Mouse (Mus musculus): ENCODE data around the gene Rgs7.

Rgs7 gene

DNA sequence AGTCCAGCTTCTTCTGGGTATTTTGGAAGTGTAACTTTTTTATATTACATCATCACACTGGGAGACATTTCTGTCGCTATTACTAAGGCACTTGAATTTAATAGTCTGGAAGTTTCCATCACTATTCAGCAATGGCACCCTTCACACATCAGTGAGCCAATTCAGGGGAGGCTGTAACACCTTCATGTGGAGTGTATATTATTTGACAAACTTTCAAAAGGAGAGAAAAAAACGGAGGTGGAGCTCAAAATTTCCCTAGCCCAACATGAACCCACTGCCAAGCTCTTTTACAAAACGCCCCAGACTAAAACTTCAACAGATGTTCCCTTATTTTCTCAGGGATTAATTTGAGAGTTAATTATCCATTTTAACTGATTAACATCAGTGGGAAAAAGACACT lies 191.9 kb downstream of the Rgs7 start:
- DNase-seq = no peak

DNA sequence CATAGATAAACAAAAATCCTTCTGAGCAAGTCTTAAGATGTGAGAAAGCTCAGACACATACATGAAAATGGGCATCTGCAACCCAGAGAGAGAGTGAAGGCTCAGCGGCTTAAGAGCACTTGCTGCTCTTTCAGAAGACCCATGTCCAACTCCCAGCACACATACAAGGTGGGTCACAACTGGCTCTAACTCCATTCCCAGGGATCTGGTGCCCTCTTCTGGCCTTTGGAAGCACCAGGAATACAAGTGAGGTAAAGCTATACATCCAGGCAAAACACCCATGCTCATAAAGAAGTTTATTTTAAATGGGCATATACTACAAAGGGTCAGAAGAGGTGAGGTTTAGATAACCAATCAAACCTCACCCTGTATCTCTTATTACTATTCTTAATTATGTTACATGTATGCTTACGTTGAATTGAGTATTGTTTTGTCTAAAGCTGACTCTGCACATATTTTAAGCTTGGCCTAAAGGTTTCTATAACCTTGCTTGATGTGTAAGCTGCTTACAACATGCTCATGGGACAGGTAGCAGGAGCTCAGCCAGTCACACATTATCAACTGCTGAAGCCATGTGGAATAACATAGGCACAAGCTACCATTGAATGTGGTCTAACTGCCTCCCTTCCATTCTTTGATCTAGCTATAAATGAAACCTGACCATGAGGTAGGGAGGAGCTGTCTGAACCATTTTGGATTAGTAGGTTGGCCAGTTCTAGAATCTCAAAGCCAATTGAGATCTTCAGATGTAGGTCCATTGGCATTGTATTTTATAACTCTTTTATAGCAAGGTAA lies 192.5 kb downstream of the Rgs7 start:
- no peak for DNase-seq

DNA sequence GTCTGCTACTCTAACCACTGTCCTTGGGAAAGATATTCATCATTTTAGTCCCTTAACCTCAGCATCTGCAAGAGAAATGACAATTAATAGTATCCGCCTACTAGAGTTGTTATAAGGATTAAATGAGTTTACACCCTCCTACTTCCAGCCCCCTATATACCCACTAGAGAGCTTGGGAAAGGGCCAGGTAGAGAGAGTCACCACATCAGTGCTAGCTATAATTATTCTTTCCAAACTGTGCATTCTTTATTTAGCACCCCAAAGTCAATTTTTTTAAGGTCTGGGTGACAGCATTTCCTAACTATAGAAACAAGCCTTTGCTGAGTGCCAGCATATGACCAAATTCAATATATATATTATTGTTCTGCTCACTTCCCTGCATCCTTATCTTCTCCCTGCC lies 195.4 kb downstream of the Rgs7 start:
- DNase-seq = no peak

DNA sequence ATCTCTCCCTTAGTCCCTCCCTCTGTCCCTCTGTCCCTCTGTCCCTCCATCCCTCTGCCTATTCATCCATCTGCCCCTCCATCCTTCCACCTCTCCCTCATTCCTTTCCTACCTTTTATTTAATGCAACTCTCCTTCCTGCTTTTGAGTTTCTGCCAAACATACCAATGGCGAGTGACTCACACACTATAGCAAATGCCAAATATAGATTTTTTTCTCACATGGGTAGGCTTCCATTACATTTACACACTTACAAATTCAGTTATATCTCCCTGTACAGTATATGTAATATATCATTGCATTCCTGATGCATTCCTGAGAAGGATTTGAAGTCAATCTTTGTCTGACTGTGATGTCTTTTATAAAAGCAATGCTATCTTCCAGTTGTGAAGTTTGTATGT lies 202.2 kb downstream of the Rgs7 start:
- no peak for DNase-seq

DNA sequence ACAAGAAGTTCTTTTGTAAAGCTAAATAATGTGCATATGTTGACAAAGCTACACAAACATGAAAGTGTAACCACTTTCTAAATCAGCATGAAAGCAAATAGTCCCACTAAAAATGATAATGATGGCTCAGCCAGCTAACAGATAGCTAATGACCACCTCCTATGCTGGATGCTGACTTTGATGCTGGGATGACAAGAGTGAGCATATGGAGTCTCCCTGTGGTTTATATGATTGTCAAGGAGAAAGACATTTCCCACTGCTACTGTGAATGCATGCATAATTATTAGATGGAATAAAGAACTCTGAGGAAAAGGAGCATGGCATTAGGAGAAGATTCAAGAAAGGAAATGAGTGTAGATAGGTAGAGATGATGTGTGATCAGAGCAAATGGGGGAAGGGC lies 230.0 kb downstream of the Rgs7 start:
- no peak for DNase-seq

DNA sequence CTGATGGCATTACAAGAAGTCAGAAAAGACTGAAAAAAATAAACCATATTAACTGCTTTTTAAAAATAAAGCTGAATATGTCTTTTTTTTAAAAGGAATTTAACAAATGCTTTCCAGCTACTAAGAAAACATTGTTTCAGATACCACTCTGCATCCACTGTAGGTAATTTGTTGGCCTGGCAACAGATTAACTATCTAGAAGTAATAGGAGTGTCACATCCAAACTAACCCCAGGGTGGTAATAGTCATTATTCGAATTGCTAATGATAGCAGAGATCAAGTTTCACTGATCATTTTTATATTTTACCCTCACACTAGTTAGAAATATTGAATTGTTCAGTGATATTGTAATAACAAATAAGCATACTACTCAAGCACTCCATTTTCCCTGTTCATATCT lies 232.9 kb downstream of the Rgs7 start:
- no peak for DNase-seq

DNA sequence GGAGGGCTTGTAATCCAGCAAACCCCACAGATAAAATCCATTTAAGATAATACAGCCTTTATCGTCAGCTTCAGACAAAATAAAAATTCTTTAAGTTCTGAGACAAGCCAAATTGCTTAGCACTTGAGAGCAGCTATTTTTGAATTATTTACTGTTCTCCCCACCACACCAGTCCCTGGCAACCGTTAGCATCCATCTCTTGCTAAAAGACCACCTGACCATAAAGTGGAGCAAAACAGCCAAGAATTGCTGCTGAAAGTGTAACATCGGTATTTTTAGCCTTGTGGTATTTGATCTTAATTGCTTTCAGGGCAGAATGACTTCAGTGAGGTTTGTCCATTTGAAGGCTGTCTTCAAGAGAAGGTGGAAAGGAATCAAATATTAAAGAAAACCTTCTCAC lies 237.1 kb downstream of the Rgs7 start:
- DNase-seq = no peak

DNA sequence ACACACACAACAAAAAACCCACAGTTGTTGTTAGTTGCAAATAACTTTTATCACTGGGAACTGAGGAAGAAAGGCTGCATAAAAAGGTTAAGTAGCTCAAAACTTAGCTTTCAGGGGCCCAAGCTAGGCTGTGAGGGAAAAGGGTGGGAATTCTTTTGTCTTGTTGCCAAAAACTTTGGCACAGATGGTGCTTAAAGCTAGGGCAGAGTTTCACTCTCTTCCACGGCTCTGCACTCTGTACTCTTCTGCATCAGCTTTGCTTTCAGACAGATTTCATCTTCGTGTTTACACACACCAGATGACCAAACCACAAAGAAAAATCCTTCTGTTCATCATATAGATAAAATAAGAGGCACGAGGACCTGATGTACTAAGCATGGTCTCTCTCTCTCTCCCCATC lies 237.6 kb downstream of the Rgs7 start:
- DNase-seq = no peak

DNA sequence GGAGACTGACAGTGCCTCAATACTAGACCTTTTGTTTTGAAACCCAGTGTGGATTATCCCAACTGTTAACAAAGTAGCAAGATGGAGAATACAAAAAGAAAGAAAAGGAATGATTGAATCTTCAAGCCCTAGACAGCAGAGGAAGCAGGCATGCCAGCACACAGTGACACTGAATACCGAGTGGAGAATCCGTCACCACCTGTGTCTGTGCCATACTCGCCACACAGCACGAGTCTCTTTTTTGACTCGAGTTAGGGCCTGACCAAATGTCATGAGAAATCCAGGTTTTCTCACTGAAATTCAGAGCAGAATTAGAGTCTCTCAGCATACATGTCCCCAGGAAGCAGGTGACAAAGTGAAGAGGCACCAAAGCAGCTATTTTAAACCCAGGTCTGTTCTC lies 250.2 kb downstream of the Rgs7 start:
- no peak for DNase-seq

DNA sequence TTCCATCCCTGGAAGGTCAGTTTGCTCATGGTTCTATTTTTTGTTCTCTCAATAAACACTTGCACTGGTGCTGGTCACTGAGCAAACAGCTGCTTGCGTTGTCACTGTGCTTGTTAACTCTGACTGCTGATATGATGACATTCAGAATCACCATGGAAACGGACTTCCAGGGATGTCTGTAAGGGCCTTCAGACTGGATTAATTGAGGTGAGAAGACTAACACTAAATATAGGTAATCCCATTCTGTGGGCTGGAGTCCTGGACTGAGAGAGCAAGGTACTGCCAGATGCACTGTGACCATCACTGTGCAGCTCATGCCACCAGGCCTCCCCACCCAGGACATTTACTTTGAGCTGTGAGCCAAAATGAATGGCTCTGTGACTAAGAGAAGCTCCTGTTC lies 252.2 kb downstream of the Rgs7 start:
- no peak for DNase-seq

DNA sequence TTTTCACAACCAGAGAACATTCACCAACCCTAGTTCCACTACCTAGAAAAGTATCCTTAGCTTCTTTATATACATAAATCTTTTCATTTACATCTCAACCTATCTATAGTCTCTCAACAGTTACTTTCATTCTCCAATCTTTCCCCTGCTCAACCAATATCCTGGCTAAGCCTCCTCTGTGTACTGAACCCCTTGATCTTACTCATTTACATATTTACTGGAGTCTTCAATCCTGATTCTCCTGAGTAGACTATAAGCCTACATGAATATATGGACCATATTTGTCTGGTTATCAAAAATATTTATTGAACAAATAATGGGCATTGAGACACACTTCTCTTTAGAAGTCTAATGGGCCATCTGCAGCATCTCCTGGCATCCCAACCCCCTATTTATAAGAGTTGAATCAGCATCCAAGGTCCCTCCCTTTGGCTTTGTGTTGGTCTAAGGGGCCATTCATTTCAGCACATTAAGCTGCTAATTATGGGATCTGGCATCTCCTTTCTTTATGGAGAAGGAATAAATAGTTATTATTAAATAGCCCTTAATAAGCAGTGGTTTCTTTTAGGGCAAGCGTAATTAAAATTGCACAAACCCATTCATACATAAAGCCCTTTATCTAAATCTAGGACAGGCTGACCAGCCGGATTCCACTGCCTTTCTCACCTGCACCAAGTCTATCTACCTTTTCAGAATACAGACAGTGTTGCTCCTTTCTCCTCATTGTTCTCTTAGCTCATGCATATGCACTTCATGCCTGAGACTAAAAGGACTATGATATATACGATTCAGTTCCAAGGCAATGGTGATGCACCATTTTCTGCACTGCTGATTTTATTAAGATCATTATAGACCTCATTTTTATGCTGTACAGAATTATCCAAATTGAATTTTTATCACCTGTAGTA lies 270.5 kb downstream of the Rgs7 start:
- DNase-seq = no peak

DNA sequence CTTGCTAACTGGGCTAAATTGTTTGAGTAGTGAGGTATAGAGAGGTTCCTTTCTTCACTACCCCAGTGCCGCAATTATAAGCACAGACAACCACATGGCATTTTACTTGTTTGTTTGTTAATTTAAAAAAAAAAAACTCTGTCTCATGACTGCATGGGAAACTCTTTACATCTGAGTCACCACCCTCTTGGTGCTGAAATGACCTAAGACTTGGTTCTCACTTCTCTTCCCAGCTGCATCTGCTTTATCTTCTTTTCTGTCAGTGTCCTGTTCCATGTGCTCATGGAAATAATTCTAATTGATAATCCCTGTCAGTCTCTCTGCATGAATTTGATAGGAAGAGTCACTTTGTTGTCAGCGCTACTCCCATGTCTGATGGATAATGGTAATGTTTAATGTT lies 272.7 kb downstream of the Rgs7 start:
- no peak for DNase-seq

DNA sequence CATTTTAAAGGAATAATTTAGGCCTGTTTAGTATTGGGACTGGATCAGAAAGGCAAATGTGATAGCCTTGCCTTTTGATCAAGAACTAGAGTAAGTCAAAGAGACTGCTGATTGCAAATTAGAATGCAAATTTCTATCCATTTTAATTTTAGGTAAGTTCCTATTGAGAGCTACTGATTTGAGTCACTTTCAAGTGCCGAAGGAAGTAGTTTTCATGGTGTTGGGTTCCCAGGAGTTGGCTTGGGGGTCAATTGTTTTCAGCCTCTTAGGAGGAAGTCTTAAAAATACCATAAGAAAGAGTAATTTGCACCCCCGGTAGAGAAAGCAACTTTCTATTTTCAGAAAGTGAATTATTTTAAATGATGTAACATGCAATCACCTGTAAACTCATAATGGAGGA lies 285.3 kb downstream of the Rgs7 start:
- DNase-seq = no peak

DNA sequence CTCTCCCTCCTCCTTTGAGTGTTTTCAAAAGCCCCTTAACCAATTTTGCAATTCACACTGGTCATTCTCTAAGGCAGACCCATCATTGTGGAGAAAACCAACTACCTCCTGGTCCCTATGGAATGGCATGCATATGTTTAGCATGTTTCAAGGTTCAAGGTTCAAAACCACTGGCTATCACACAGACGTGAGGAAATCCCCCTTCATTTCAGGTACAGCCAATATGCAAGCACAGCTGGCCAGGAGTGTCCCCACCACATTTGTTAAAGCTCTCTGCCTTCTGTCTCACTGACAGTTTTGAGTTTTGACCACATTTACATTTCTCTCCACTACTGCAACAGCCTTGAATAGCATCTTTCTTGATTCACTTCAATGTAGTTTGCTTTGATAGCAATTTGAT lies 286.7 kb downstream of the Rgs7 start:
- no peak for DNase-seq

DNA sequence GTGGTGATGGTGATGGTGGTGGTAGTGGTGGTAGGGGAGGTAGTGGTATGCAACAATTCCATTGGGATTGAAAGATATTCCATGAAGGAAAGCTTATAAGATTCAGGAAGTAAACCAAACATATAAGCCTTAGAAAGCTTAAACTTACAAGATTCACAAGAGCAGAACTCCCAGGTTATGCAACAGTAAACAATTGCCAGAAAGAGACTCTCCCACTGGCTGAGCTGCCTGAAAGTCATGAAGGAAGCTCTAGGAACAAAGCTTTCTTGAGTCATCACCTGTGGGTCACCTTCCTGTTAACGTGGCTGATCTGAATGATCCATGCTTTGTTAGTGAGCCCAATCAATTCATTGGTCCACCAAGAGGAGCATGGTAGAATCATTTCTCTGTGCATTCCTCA lies 288.8 kb downstream of the Rgs7 start:
- no peak for DNase-seq

DNA sequence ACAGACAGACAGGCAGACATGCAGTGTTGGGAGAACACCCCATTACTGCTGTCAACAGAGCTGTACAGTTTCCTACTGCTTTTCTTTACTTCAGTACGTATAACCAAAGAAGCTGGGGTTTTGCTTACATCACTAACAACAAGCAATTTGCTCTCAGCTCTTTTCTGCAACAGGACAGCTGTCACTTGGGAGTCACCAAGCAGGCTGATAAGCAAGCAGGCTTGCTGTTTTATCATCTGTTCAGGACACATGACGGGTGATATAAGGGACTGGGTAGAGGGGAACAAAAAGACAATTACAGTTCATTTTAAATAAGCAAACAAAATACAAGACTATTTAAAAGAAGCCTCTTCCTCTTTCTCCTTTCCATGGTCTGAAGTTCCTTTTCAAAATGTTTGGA lies 289.4 kb downstream of the Rgs7 start:
- DNase-seq = no peak

DNA sequence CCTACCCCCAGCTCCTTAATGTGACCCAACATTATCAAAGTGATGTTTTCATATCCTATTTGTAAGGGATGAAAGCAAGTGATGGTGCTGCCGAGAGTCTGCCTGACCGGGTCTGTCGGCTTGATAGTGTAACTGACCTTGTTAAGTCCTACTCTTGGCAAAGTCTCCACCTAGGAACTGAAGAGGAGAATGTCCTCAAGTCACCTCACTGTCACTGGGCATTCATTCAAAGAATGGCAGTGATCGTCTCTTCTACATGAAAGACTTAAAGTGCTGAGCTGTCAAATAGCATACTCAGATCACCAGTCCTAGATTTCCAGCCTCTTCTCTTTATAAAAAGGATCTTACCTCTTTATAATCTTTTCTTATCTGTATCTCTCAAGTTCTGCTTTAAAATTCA lies 293.4 kb downstream of the Rgs7 start:
- DNase-seq = no peak

DNA sequence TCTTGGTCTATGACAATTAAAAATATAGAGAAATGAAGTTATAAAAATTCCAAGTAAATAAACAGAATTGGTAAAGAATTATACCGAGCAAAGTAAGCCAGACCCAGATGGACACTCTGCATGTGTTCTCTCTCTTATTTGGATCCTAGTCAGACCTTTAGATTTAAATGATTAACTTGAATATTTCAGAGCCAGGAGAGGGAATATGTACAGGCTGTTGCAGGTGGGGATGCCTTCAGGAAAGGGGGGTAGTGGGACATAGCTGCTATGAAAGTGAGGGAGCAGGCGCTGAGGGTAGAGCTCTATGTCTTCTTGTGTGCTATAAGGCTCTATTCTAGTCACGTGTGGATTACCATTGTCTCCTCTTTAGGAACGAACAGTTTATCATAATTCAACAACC lies 296.5 kb downstream of the Rgs7 start:
- no peak for DNase-seq

DNA sequence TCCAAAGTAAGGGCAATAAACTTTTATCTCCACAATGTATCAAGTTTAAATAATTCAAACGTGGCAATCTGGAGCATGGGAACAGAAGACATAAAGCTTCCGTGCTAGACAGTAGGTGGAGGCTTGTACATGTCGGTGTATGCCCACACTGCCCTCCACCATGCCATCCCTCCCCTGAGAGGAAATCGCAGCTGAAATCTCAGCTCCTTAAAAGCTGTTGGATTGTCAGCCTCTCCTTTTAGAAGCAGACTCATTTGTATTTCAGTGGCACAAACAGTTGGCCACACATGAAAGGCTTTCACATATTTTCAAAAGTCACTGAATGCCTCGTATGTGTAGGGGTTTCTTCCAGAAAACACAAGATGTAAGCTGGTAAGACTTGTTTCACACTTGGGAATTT lies 304.1 kb downstream of the Rgs7 start:
- DNase-seq = no peak

DNA sequence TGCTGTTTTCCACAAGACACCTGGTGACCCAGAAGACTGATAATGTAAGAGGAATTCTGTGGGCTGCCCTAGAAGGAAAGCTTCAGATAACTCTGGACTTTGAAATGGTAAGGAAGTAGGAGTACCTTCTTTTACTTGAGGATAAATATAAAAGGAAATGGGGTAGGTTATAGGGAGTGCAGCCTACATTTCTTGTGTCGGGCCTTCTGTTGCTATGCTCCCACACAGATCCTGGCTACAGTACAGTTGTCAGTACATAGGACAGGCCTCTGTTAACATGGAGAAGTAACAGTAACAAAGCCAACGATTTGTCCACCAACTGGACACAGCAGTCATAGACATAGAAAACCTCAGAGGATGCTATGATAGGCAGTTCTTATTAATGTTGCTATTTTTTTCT lies 307.1 kb downstream of the Rgs7 start:
- no peak for DNase-seq

DNA sequence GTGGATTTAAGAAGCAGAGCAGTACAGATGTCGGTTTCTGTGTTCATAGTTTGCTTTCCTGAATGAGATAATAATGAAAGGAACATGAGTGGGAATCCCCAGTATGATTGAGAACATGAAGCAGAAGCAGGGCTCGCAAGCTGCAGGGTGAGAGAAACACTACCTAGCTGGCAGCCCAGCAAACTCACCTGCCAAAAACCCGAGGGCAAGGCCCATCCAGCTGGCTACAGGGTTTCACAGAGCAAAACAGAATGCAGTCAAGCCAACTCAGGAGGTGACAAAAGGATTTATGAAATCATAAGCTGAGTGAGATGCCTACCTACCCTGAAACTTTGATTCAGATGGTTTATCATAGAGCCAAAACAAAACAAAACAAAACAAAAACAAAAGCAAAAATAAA lies 307.6 kb downstream of the Rgs7 start:
- no peak for DNase-seq

DNA sequence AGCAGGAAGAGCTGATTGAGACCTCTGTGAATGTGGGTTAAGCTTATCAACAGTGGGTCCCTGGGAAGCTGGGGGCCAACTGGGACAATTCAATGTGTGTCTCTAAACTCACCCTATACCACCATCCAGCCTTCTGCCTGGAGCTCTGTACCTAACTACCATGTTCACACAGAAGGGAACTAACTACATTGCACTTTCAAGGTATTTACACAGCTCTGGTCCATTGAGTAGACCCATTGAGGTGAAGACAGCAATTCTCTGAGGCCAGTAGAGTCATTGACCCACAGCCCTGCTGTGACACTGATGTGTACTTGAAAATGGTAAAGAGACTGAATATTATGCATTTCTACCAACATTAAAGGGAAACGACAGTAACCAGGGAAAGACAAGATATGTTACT lies 313.6 kb downstream of the Rgs7 start:
- DNase-seq = no peak

DNA sequence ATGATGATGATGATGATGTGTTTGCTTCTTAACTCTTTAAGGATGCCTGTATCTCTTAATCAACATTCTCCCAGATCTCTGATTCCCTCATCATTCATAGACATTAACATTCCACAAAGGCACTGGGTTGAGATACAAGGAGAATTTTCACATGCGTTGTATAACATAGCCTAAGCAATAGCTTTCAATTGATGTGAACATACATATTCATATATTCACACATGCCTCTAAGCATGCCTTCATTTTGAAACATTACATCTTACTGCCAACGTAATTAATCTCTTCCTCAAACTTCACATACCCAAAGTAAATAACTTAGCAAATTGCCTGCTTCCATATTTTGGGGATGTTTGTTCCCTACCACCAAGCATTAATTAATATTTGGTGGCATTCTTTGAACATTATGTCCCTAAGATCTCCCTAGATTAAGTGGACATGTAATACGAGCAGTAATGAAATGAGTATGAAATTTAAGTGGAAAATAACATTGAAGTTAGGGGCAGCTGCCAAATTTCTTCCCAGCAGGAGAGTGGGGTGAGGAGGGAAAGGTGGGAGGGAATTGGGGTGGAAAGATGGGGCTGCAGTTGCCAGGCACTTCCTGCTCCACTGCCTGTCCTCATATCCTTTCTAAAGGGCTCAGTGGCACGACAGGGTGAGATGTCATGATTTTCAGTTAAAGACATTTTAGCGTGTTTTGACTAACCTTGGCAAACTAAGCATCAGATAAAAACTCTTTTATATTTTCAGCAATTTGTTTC lies 317.2 kb downstream of the Rgs7 start:
- DNase-seq = no peak

DNA sequence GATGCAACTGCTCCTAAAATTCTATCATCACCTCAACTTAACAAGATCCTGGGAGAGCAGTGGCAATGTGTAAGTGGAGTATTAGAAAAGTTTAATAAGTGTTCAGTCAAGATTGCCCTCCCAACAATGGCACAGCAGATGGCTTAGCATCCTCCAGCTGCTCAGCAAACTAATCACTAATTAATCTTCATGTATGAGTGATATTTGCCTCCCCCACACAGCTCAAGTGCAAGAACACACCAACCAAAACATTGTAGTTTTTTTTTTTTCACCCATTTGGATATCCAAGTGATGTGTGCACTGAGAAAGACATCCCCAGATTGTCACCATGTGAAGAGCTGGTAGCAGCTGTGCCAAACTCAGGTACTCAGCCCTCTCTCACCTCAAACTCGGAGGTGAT lies 336.8 kb downstream of the Rgs7 start:
- no peak for DNase-seq

Data from kidney, adult 8-10 months (tissue).